Mouse (Mus musculus) left cerebral cortex, postnatal 4 days (tissue): ENCODE results near the gene Rab33b. TPM values are rescaled to one million over a fixed set of nuclear protein-coding genes. Genes with fewer than 3 reads are reported as not detected.
A peak's percentile ranks its signal among the peaks of the same experiment; 100 is the strongest.

Source experiments
- DNase-seq: peaks from one replicate; pipeline ENCODE4 v3.0.0-alpha.2; 2022
- intact Hi-C: fragments of 180-260 bp; cut with DNase I; formaldehyde crosslinking; loops from one replicate; pipeline ENCODE4 v1.15.1; 2025
- total RNA-seq, 2 experiments: library from RNA; stranded (reverse); gene quantifications; 2 replicates each; pipeline ENCODE4 v1.2.3; 2021

Gene Rab33b
- total RNA-seq, 2 experiments from 2014 or later, result 33.3 to 34.3 TPM

- intact Hi-C loops, result no loop called here
These were observed 21.7 kb downstream of the Rab33b start for GRCm38 (mm10) chr3:51505465-51505864.

GRCm38 (mm10) chr3:51510903-51511302, 27.2 kb downstream of the Rab33b start:
- intact Hi-C loops, result no loop called here
- peak; percentile 70 for DNase-seq

More at GRCm38 (mm10) chr3:51505465-51505864, 21.7 kb downstream of the Rab33b start:
- peak; percentile 35 for DNase-seq

GRCm38 (mm10) chr3:51511983-51512382, 28.3 kb downstream of the Rab33b start:
- peak; percentile 36 for DNase-seq

GRCm38 (mm10) chr3:51517467-51517866, 33.7 kb downstream of the Rab33b start:
- intact Hi-C loops, result no loop called here
- no peak for DNase-seq

More at GRCm38 (mm10) chr3:51511983-51512382, 28.3 kb downstream of the Rab33b start:
- intact Hi-C loops, result no loop called here

- intact Hi-C loops, result no loop called here
- DNase-seq, result no peak
These were observed 34.4 kb downstream of the Rab33b start for GRCm38 (mm10) chr3:51517878-51518762.

- DNase-seq, result no peak
- intact Hi-C loops, result no loop called here
These were observed 35.0 kb downstream of the Rab33b start for GRCm38 (mm10) chr3:51518763-51519121.

GRCm38 (mm10) chr3:51521262-51521661, 37.5 kb downstream of the Rab33b start:
- no peak for DNase-seq

GRCm38 (mm10) chr3:51525186-51525785, 41.6 kb downstream of the Rab33b start:
- peak; percentile 35 for DNase-seq
- intact Hi-C loops, result no loop called here

More at GRCm38 (mm10) chr3:51521262-51521661, 37.5 kb downstream of the Rab33b start:
- intact Hi-C loops, result no loop called here

GRCm38 (mm10) chr3:51526891-51527290, 43.2 kb downstream of the Rab33b start:
- intact Hi-C loops, result no loop called here
- no peak for DNase-seq

- peak; percentile 74 for DNase-seq
- intact Hi-C loops, result no loop called here
These were observed 48.0 kb downstream of the Rab33b start for GRCm38 (mm10) chr3:51531473-51532281.

- intact Hi-C loops, result no loop called here
These were observed 48.5 kb downstream of the Rab33b start for GRCm38 (mm10) chr3:51532282-51532620.

GRCm38 (mm10) chr3:51533573-51533972, 49.9 kb downstream of the Rab33b start:
- DNase-seq, result no peak
- intact Hi-C loops, result no loop called here

More at GRCm38 (mm10) chr3:51532282-51532620, 48.5 kb downstream of the Rab33b start:
- DNase-seq, result no peak

GRCm38 (mm10) chr3:51534013-51534412, 50.3 kb downstream of the Rab33b start:
- DNase-seq, result no peak
- intact Hi-C loops, result no loop called here

- DNase-seq, result peak; percentile 84
- intact Hi-C loops, result no loop called here
These were observed 56.1 kb downstream of the Rab33b start for GRCm38 (mm10) chr3:51539567-51540408.

GRCm38 (mm10) chr3:51540659-51541058, 56.9 kb downstream of the Rab33b start:
- intact Hi-C loops, result no loop called here
- no peak for DNase-seq

- intact Hi-C loops, result no loop called here
These were observed 60.9 kb downstream of the Rab33b start for GRCm38 (mm10) chr3:51544442-51545128.

More at GRCm38 (mm10) chr3:51544442-51545128, 60.9 kb downstream of the Rab33b start:
- no peak for DNase-seq
